Mouse (Mus musculus) frontal cortex, adult (tissue): ENCODE measurements around the gene Dlg5.

Source experiments
- ATAC-seq: cut with Nextera tagmentation; 2 replicates; pipeline ENCODE4 v1.9.2; 2017; ENCODE audit warnings: mild to moderate bottlenecking, moderate library complexity, mixed read lengths; ENCODE audit not compliant: low TSS enrichment

Dlg5 gene

DNA sequence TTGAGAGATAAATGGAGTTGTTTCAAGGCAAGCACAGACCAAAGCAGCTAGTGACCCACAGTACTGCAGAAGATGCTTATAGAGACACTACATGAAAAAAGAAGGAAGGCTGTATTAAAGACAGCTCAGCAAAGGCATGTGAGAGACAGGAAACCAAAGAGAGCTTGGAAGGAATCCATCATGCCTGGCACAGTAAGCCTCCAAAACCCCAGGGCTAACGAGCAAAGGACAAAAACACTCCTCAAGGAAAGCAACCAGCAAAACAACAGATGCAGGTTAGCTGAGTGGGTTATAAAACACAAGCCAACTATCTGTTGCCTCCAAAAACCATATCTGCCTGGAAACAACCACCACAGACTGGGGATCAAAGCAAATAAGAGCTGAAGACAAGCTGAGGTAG is 121.5 kb downstream of the Dlg5 start:
- ATAC-seq, result no peak

DNA sequence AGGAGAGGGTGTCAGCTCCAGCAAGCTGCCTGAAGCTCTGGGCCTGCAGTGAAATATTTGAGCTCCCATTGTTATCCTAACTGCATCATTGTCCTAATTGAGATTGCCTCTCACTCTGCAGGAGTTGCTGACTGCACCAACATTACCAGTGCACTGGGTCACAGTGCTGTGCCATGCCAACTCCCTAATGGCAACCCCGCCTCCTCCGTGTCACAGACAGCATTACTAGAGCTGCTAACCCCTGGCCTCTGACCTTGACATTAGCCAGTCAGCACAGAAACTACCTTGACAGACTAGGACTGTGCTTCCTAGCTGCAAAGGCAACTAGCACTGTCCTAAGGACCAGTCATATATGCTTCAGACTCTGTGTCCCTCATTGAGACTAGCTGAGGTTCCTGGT is 139.0 kb downstream of the Dlg5 start:
- ATAC-seq, result no peak

DNA sequence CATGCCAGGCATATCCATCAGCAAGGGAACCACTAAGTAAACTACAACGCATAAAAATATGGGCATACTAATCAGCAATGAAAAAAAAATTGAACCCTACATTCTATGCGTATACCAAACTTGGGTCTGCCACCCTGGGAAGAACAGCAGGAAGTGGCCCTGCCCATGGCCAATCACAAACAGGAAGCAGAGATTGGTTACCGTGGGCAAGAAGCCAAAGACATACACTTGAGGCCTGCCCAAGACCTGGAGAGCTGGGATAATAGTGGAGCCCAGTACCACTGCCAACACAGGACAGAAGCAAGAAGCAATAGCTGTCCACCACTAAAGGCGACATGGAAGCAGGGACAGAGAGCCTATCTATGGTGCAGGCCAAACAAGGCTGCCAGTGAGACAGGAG is 146.9 kb downstream of the Dlg5 start:
- ATAC-seq, result no peak

DNA sequence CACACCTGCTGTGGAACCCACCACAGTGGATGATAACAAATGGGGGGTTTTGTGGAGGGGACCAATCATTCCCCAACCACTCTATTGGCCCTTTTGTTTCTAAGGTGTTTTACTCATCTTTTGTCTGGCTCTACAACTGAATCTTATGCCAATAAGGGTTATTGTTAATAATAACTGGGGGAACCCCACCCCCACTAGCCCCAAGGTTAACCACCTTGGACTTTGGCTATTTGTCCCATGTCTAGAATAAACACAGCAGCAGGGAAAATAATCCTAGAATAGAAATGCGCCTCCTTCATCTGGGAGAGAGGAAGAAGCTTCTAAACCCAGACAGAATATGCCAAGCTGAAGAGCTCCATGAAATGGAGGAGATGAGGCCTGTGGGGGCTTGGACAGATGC is 151.1 kb downstream of the Dlg5 start:
- no peak for ATAC-seq

DNA sequence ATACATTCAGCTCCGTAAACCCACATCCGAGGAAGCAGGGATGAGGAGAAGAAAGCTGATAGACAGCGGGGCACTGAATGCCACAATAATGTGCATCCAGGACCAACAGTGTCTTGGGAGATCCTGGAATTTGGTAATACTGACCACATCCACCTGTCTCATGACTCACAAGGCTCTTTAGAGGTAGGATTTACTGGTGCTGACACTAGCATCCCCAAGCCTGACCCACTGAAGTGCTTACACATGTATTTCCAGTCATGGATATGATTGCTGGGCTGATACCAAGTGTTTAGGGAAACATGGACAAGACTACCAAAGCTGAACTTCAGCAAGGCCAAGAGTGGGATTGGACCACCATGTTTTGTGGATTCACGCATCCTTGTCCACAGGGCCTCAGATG is 152.5 kb downstream of the Dlg5 start:
- no peak for ATAC-seq

DNA sequence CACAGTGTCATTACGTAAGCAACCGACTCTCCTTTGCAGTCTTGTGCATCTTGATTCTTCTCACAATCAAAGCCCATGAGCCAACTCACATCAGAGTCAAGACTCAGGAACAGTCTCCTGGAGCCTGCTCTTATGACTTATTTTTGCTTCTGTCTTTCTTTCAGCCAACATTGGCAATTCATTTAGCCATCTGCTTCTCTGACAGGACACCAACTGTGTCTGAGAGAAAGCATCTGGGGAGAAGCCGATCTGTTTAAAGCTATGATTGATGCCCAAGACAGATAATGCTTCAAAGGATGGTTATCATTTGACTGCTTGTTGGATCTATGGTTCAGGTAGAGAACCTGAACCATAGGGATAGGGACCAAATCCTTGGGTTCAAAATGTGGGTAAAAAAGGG is 153.3 kb downstream of the Dlg5 start:
- no peak for ATAC-seq

DNA sequence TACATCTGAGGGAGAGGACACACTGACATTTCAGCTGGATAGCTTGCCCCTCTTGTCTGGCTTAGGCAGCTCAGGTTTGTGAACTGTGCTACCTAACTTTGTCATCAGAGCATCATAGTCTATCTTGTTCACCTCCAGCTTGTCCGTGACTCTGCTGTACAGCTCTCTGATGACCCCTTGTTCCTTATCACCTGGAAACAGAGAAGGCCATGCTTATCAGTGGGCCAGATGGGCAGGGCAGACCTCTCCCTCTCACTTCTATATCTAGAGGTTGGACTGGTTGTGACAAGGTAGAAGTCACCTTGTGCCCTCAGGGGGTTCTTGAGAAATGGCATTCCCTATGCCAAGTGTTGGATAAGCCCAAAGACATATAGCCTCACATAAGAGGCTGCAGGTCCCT is 154.9 kb downstream of the Dlg5 start:
- no peak for ATAC-seq

DNA sequence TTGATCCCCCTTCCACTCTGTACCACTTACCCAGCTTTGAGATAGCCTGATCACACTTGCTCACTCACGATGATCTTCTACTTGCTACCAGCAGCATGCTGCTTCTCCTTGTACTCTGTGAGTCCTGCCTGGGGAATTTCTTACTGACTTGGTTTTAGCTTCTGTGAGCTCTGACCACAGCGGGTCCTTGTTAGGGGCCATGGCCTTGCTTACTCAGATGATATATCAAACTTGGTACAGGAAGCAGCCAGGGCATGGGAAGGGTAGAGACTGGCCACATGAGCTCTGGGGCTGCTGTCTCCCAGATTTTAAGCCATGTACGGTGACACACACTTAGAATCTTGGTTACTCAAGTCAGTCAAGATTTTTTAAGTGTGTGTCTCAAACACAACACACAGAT is 156.5 kb downstream of the Dlg5 start:
- no peak for ATAC-seq

DNA sequence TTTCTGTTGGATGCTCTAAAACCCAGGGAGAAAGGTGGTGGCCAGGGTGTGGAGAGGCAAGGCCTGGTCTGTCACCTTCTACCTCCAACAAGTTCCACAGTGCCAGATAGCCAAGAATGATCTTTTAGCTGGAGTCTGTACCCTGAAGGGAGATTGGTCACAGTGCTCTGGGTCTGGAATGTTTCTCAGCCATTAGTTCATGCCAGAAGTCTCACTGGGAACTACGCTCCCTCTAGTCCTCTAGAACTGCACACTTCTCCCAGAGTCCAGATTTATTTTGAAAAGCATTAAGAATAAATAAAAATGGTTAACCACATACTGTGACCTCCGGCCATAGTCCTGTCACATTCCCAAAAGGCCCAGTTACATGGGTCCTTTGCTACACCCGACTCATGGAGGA is 158.3 kb downstream of the Dlg5 start:
- ATAC-seq, result no peak

DNA sequence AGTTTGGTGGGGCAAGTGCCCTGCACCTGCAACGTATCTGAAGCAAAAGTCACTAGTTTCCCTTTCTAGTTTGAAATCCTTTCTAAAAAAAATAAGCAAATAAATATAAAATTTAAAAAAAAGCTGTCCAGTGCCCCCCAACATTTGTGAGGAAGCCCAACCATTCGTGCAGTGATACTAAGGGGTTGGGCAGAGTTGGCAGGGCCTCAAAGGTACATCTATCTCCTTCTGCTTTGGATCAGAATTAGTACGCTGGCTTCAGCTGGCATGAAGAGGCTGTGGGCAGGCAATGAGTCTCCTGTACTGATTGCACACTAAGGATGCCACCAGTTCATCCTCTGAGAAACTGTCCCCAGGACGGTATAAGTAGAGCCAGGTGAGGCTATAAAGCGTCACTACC is 159.2 kb downstream of the Dlg5 start:
- no peak for ATAC-seq
